Mouse (Mus musculus): Measurements from ENCODE around the gene Kcnn4.

GRCm38 (mm10) chr7:24325675-24326128 lies 44.4 kb upstream of the Kcnn4 start:
- TF ChIP-seq POLR2A (IDR thresholded peaks at IDR 0.05; ENCODE audit: borderline replicate concordance, extremely low read depth, low read depth, low read length) (no peak), CTCF (IDR thresholded peaks at IDR 0.05; ENCODE audit: insufficient read depth, low read length) (no peak)
